Mouse (Mus musculus): ENCODE measurements around the gene Amigo2.

DNA sequence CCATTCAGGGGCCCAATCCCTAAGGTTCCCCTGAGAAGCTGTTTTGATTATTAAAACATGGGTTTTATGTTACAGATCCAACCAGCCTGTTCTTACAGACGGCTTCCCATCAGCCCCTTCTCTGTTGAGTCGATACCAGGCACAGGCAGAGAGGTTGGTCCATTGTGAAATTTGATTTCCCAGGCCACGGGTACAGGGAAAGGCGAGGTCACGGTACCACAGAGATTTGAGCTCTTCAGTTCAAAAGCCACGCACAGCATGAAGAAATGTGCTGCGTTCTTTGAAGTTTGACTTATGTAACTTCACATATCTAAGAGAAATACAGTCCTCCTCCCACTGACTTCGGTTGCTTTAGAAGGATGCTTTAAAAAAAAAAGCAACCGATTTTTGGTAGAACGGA is 39.6 kb upstream of the Amigo2 start:
- TF ChIP-seq RCOR1 (IDR thresholded peaks at IDR 0.05; ENCODE audit: low read depth, low read length) = no peak
- TF ChIP-seq ZC3H11A (IDR thresholded peaks at IDR 0.05; ENCODE audit: low read depth, low read length) = no peak
- no peak for TF ChIP-seq JUND (IDR thresholded peaks at IDR 0.05; ENCODE audit: low read depth, low read length)
- no peak for TF ChIP-seq CHD2 (IDR thresholded peaks at IDR 0.05; ENCODE audit: low read length)
- no peak for TF ChIP-seq CTCF (IDR thresholded peaks at IDR 0.05 in 2 of 3, conservative IDR thresholded peaks at IDR 0.05 in 1 of 3; ENCODE audit: control insufficient read depth in 1 of 3, insufficient read depth in 1 of 3, low read depth in 2 of 3, low read length in 3 of 3, poor library complexity in 1 of 3, severe bottlenecking in 1 of 3)

Data from MEL (cell line).